Mouse (Mus musculus) ES-E14 (cell line): ENCODE measurements around the gene Mfsd10.

Experiments used
- CHD2 ChIP-seq: IDR thresholded peaks from 2 replicates; pipeline ENCODE4 v1.6.1; 2014; ENCODE audit warnings: mild to moderate bottlenecking, low read depth, low read length, inconsistent platforms
- MAFK ChIP-seq: IDR thresholded peaks from 2 replicates; pipeline ENCODE4 v1.6.1; 2014; ENCODE audit warnings: mild to moderate bottlenecking, low read depth, low read length, inconsistent platforms; ENCODE audit not compliant: insufficient read depth
- ZC3H11A ChIP-seq: IDR thresholded peaks from 2 replicates; pipeline ENCODE4 v1.6.1; 2012; ENCODE audit warnings: low read depth, mild to moderate bottlenecking, inconsistent platforms, low read length, borderline replicate concordance
- ZNF384 ChIP-seq: IDR thresholded peaks from 2 replicates; pipeline ENCODE4 v1.6.1; 2012; ENCODE audit warnings: low read depth, low read length, inconsistent platforms

- TF ChIP-seq ZNF384, result no peak
- no peak for TF ChIP-seq ZC3H11A
- TF ChIP-seq CHD2, result no peak
- TF ChIP-seq MAFK, result no peak
Observed at GRCm38 (mm10) chr5:34642932-34643331, 5.9 kb upstream of the Mfsd10 start.
